Mouse (Mus musculus): ENCODE data around the gene Olfr112. TPM values are rescaled to one million over a fixed set of nuclear protein-coding genes. Genes with fewer than 3 reads are reported as not detected.
"Not testable (repeated sequence)": the region's sequence is repeated elsewhere in the genome, so short reads cannot be mapped to it uniquely, and the experiment has no call there.

Gene Olfr112
- polyA plus RNA-seq, 1 experiment from 2014 or later: not detected

DNA sequence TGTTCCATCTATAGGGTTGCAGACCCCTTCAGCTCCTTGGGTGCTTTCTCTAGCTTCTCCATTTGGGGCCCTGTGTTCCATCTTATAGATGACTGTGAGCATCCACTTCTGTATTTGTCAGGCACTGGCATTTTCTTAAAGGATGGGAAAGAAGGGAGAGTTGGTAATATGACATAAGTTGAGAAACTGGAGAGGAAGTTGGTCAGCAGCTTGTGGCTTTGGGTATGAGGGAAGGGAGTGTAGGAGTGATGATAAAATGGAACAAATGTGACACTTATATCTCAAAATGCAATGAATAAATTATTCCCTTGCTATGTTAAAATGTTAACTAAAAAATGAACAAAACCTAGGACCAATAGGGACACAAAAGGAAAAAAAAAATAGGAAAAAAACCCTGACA, 44.6 kb downstream of the Olfr112 start:
- not testable (repeated sequence) for H3K4me3 ChIP-seq (replicated peaks; ENCODE audit: low read length); H3K9me3 ChIP-seq (ENCODE audit: control insufficient read depth, low read length); H3K36me3 ChIP-seq (ENCODE audit: control insufficient read depth, insufficient read depth); H3K4me1 ChIP-seq (replicated peaks; ENCODE audit: control insufficient read depth, insufficient read depth, low read length); H3K27me3 ChIP-seq (replicated peaks; ENCODE audit: control insufficient read depth, insufficient read depth, low read length); H3K9ac ChIP-seq (replicated peaks; ENCODE audit: low read depth, low read length); H3K27ac ChIP-seq (ENCODE audit: low read length); ATAC-seq; H3K4me2 ChIP-seq (ENCODE audit: low read length)

Other genes with a start within 250 kb of the Olfr112 start
- gene Olfr103, start 229.8 kb downstream of the Olfr112 start, polyA plus RNA-seq (2015; fragmentation: Nextera tagmentation; extraction: Ambion mirVana): not detected in 2 replicates
- not detected in 2 replicates for gene Olfr104-ps, start 209.9 kb downstream of the Olfr112 start, polyA plus RNA-seq (2015; fragmentation: Nextera tagmentation; extraction: Ambion mirVana)
- gene Olfr105-ps, start 190.4 kb downstream of the Olfr112 start, polyA plus RNA-seq (2015; fragmentation: Nextera tagmentation; extraction: Ambion mirVana): not detected in 2 replicates
- gene Olfr106-ps, start 179.1 kb downstream of the Olfr112 start, polyA plus RNA-seq (2015; fragmentation: Nextera tagmentation; extraction: Ambion mirVana): not detected in 2 replicates
- gene Olfr107, start 170.2 kb downstream of the Olfr112 start, polyA plus RNA-seq (2015; fragmentation: Nextera tagmentation; extraction: Ambion mirVana): not detected in 2 replicates
- not detected in 2 replicates for gene Olfr108, start 124.0 kb downstream of the Olfr112 start, polyA plus RNA-seq (2015; fragmentation: Nextera tagmentation; extraction: Ambion mirVana)
- gene Olfr109, start 110.5 kb downstream of the Olfr112 start, polyA plus RNA-seq (2015; fragmentation: Nextera tagmentation; extraction: Ambion mirVana): not detected in 2 replicates
- not detected in 2 replicates for gene H2-M2, start 85.9 kb downstream of the Olfr112 start, polyA plus RNA-seq (2015; fragmentation: Nextera tagmentation; extraction: Ambion mirVana)
- not detected in 2 replicates for gene Olfr110, start 77.0 kb downstream of the Olfr112 start, polyA plus RNA-seq (2015; fragmentation: Nextera tagmentation; extraction: Ambion mirVana)
- gene Olfr111, start 61.4 kb downstream of the Olfr112 start, polyA plus RNA-seq (2015; fragmentation: Nextera tagmentation; extraction: Ambion mirVana): not detected in 2 replicates
- gene Olfr113, start 8.2 kb upstream of the Olfr112 start, polyA plus RNA-seq (2015; fragmentation: Nextera tagmentation; extraction: Ambion mirVana): not detected in 2 replicates
- not detected in 2 replicates for gene Olfr114, start 23.3 kb upstream of the Olfr112 start, polyA plus RNA-seq (2015; fragmentation: Nextera tagmentation; extraction: Ambion mirVana)
- not detected in 2 replicates for gene Olfr115, start 57.7 kb upstream of the Olfr112 start, polyA plus RNA-seq (2015; fragmentation: Nextera tagmentation; extraction: Ambion mirVana)
- gene Olfr116, start 57.7 kb upstream of the Olfr112 start, polyA plus RNA-seq (2015; fragmentation: Nextera tagmentation; extraction: Ambion mirVana): not detected in 2 replicates
- gene Olfr117, start 94.3 kb upstream of the Olfr112 start, polyA plus RNA-seq (2015; fragmentation: Nextera tagmentation; extraction: Ambion mirVana): not detected in 2 replicates
- not detected in 2 replicates for gene Olfr118, start 97.5 kb upstream of the Olfr112 start, polyA plus RNA-seq (2015; fragmentation: Nextera tagmentation; extraction: Ambion mirVana)
- gene Olfr119, start 127.1 kb upstream of the Olfr112 start, polyA plus RNA-seq (2015; fragmentation: Nextera tagmentation; extraction: Ambion mirVana): not detected in 2 replicates
- not detected in 2 replicates for gene Olfr120, start 152.4 kb upstream of the Olfr112 start, polyA plus RNA-seq (2015; fragmentation: Nextera tagmentation; extraction: Ambion mirVana)
- gene Olfr121, start 179.4 kb upstream of the Olfr112 start, polyA plus RNA-seq (2015; fragmentation: Nextera tagmentation; extraction: Ambion mirVana): not detected in 2 replicates
- not detected in 2 replicates for gene Olfr122, start 199.2 kb upstream of the Olfr112 start, polyA plus RNA-seq (2015; fragmentation: Nextera tagmentation; extraction: Ambion mirVana)
- not detected in 2 replicates for gene Olfr123, start 224.1 kb upstream of the Olfr112 start, polyA plus RNA-seq (2015; fragmentation: Nextera tagmentation; extraction: Ambion mirVana)
- gene Olfr124, start 230.4 kb upstream of the Olfr112 start, polyA plus RNA-seq (2015; fragmentation: Nextera tagmentation; extraction: Ambion mirVana): not detected in 2 replicates